Mouse (Mus musculus) intestine, embryonic 16.5 days (tissue): ENCODE measurements around the gene Baz2b. TPM values are rescaled to one million over a fixed set of nuclear protein-coding genes. Genes with fewer than 3 reads are reported as not detected.
A peak's percentile ranks its signal among the peaks of the same experiment; 100 is the strongest.

Experiments
- ATAC-seq: fragments of 200-750 bp; cut with Nextera tagmentation; 2 replicates; pipeline ENCODE4 v1.8.0; 2017; ENCODE audit warnings: moderate TSS enrichment, moderate library complexity
- H3K27ac ChIP-seq: fragments of 300-500 bp; sonication (generic); 2 replicates; pipeline ENCODE4 v1.5.1; 2014; ENCODE audit warnings: mild to moderate bottlenecking, low read length
- H3K27me3 ChIP-seq: fragments of 300-500 bp; sonication (generic); replicated peaks from 2 replicates; pipeline ENCODE4 v1.6.1; 2014; ENCODE audit warnings: low read length, control low read depth, mixed read lengths; ENCODE audit not compliant: control insufficient read depth, insufficient read depth
- H3K36me3 ChIP-seq: fragments of 300-500 bp; sonication (generic); 2 replicates; pipeline ENCODE4 v1.6.1; 2014; ENCODE audit warnings: low read length, control low read depth; ENCODE audit not compliant: control insufficient read depth, insufficient read depth
- H3K4me1 ChIP-seq: fragments of 300-500 bp; sonication (generic); 2 replicates; pipeline ENCODE4 v1.6.1; 2014; ENCODE audit warnings: low read length, control low read depth, mixed read lengths; ENCODE audit not compliant: control insufficient read depth, insufficient read depth
- H3K4me2 ChIP-seq: fragments of 300-500 bp; sonication (generic); 2 replicates; pipeline ENCODE4 v1.6.1; 2014; ENCODE audit warnings: low read depth, low read length, control low read depth
- H3K4me3 ChIP-seq: fragments of 300-500 bp; sonication (generic); 2 replicates; pipeline ENCODE4 v1.5.1; 2014; ENCODE audit warnings: mild to moderate bottlenecking, low read length
- H3K9ac ChIP-seq: fragments of 300-500 bp; sonication (generic); 2 replicates; pipeline ENCODE4 v1.6.1; 2014; ENCODE audit warnings: low read depth, low read length
- H3K9me3 ChIP-seq: fragments of 300-500 bp; sonication (generic); 2 replicates; pipeline ENCODE4 v1.6.1; 2016; ENCODE audit warnings: low read length, control low read depth; ENCODE audit not compliant: control insufficient read depth
- WGBS: fragments of 180-500 bp; shearing (Covaris S2); extraction: QIAGEN DNeasy Blood & Tissue Kit; methylation state at CpG from one replicate; pipeline ENCODE4 v1.1.7; 2014; 5-methylcytosine and 5-hydroxymethylcytosine counted together
- polyA plus RNA-seq: library from polyadenylated mRNA; unstranded; fragments of >200 nt; fragmentation: Nextera tagmentation; extraction: Ambion mirVana; gene quantifications from 2 replicates; pipeline ENCODE4 v1.2.1, GENCODE M21; 2015

Gene Baz2b
- polyA plus RNA-seq, 1 experiment from 2014 or later = 42.3 TPM

GRCm38 (mm10) chr2:60044540-60044939 lies 165.1 kb downstream of the Baz2b start:
- no peak overlapping the region for H3K9ac ChIP-seq
- no peaks in the 10 kb centered on the region for H3K27me3 ChIP-seq
- H3K36me3 ChIP-seq = no peaks in the 10 kb centered on the region
- ATAC-seq = no peak
- 69% methylated on average over 2 of the region's 2 CpGs for WGBS
- no peak overlapping the region for H3K27ac ChIP-seq
- H3K4me1 ChIP-seq = peaks cover 19% of the 10 kb centered on the region
- no peak overlapping the region for H3K4me3 ChIP-seq
- no peak overlapping the region for H3K4me2 ChIP-seq
- H3K9me3 ChIP-seq = no peaks in the 10 kb centered on the region

GRCm38 (mm10) chr2:60042699-60043098 lies 166.9 kb downstream of the Baz2b start:
- Histone ChIP-seq H3K27me3 (no peaks in the 10 kb centered on the region), H3K9ac (0 out of 2 replicates have a peak overlapping the region, but pooled peaks have one; percentile 9), H3K4me2 (0 out of 2 replicates have a peak overlapping the region, but pooled peaks have one; percentile 9), H3K36me3 (no peaks in the 10 kb centered on the region), H3K4me1 (peaks cover 19% of the 10 kb centered on the region), H3K27ac (peak overlapping the region; percentile 75), H3K4me3 (no peak overlapping the region), H3K9me3 (no peaks in the 10 kb centered on the region)
- 50% methylated on average over 12 of the region's 12 CpGs for WGBS
- ATAC-seq = peak; percentile 19; the same call in 1 of the 2 replicates

GRCm38 (mm10) chr2:60041485-60042274 lies 168.0 kb downstream of the Baz2b start:
- H3K9me3 ChIP-seq = no peaks in the 10 kb centered on the region
- H3K9ac ChIP-seq = no peak overlapping the region
- peaks cover 18% of the 10 kb centered on the region for H3K4me1 ChIP-seq
- peak; percentile 84 for ATAC-seq
- H3K4me3 ChIP-seq = no peak overlapping the region
- H3K4me2 ChIP-seq = no peak overlapping the region
- WGBS = 65% methylated on average over 4 of the region's 4 CpGs
- H3K36me3 ChIP-seq = no peaks in the 10 kb centered on the region
- peak overlapping the region; percentile 67 for H3K27ac ChIP-seq
- no peaks in the 10 kb centered on the region for H3K27me3 ChIP-seq

- no peak overlapping the region for H3K4me3 ChIP-seq
- no peak overlapping the region for H3K9ac ChIP-seq
- ATAC-seq = no peak
- no peak overlapping the region for H3K4me2 ChIP-seq
- no peaks in the 10 kb centered on the region for H3K36me3 ChIP-seq
- no peaks in the 10 kb centered on the region for H3K27me3 ChIP-seq
- no peak overlapping the region for H3K27ac ChIP-seq
- no peaks in the 10 kb centered on the region for H3K9me3 ChIP-seq
- 87% methylated on average over 3 of the region's 3 CpGs for WGBS
- peaks cover 9% of the 10 kb centered on the region for H3K4me1 ChIP-seq
These were observed 169.5 kb downstream of the Baz2b start for GRCm38 (mm10) chr2:60040162-60040561.

GRCm38 (mm10) chr2:60037011-60037551 lies 172.6 kb downstream of the Baz2b start:
- Histone ChIP-seq H3K4me3 (peak overlapping the region; percentile 52), H3K9me3 (no peaks in the 10 kb centered on the region), H3K27ac (peak overlapping the region; percentile 87), H3K9ac (peak overlapping the region; percentile 59), H3K27me3 (no peaks in the 10 kb centered on the region), H3K4me1 (no peaks in the 10 kb centered on the region; the same call in 1 of the 2 replicates), H3K4me2 (peak overlapping the region; percentile 57), H3K36me3 (no peaks in the 10 kb centered on the region)
- peak; percentile 77 for ATAC-seq
- WGBS = 13% methylated on average over 19 of the region's 19 CpGs

- Histone ChIP-seq H3K4me1 (no peaks in the 10 kb centered on the region; the same call in 1 of the 2 replicates), H3K36me3 (no peaks in the 10 kb centered on the region), H3K4me3 (no peak overlapping the region; the same call in 1 of the 2 replicates), H3K27me3 (no peaks in the 10 kb centered on the region), H3K9ac (no peak overlapping the region), H3K27ac (no peak overlapping the region), H3K9me3 (no peaks in the 10 kb centered on the region), H3K4me2 (no peak overlapping the region; the same call in 1 of the 2 replicates)
- no peak for ATAC-seq
- WGBS = 45% methylated on average over 3 of the region's 3 CpGs
These were observed 173.3 kb downstream of the Baz2b start for GRCm38 (mm10) chr2:60036361-60036760.

- WGBS = 86% methylated on average over 3 of the region's 3 CpGs
- ATAC-seq = no peak
These were observed 178.6 kb downstream of the Baz2b start for GRCm38 (mm10) chr2:60030991-60031390.

GRCm38 (mm10) chr2:60029020-60029419 lies 180.6 kb downstream of the Baz2b start:
- Histone ChIP-seq H3K36me3 (no peaks in the 10 kb centered on the region), H3K4me2 (no peak overlapping the region), H3K27me3 (no peaks in the 10 kb centered on the region), H3K4me3 (no peak overlapping the region), H3K4me1 (no peaks in the 10 kb centered on the region), H3K9ac (no peak overlapping the region), H3K27ac (no peak overlapping the region), H3K9me3 (no peaks in the 10 kb centered on the region)
- no peak for ATAC-seq
- WGBS = 82% methylated on average over 5 of the region's 5 CpGs

More at GRCm38 (mm10) chr2:60030991-60031390, 178.6 kb downstream of the Baz2b start:
- Histone ChIP-seq H3K4me1 (no peaks in the 10 kb centered on the region), H3K27ac (no peak overlapping the region), H3K9me3 (no peaks in the 10 kb centered on the region), H3K27me3 (no peaks in the 10 kb centered on the region), H3K9ac (no peak overlapping the region), H3K4me2 (no peak overlapping the region), H3K4me3 (no peak overlapping the region), H3K36me3 (no peaks in the 10 kb centered on the region)

- no peak for ATAC-seq
- Histone ChIP-seq H3K4me2 (no peak overlapping the region), H3K27ac (no peak overlapping the region), H3K36me3 (no peaks in the 10 kb centered on the region), H3K27me3 (no peaks in the 10 kb centered on the region), H3K4me1 (no peaks in the 10 kb centered on the region), H3K9me3 (no peaks in the 10 kb centered on the region), H3K4me3 (no peak overlapping the region), H3K9ac (no peak overlapping the region)
- 87% methylated on average over 5 of the region's 5 CpGs for WGBS
These were observed 182.5 kb downstream of the Baz2b start for GRCm38 (mm10) chr2:60027166-60027565.
